In the genomic region with DNA sequence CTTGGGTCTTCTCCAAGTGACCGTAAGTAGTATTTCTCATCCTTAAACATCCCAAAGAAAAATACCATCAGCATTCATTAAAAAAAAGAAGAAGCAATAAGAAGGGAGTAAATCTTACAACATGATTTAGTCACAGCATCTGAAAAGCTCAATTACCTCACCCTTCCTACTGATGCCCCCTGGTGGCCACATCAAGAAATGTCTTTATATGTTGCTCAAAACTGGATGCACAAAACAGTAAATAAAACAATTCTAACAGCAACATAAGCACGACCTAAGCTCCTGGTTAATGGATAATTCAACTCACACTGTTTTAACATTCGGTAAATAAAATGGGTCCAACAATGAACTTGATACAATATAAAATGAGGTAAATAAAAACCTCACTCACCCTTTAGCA, we compare ENCODE assay signal across 10 mouse cellular contexts. TPM values are rescaled to one million over a fixed set of nuclear protein-coding genes. Genes with fewer than 3 reads are reported as not detected.
A peak's percentile ranks its signal among the peaks of the same experiment; 100 is the strongest.
DNase-seq lines count a peak whose midpoint lies in the region; ATAC-seq lines count a peak whose summit lies in the region.
"Had no signal": no experiment of that assay in that cellular context is flagged by ENCODE, and none has a peak within 500 bp of the region (broad histone marks: within the 10 kb centered on the region; RNA-seq: fewer than 3 reads in every experiment).

No protein-coding gene starts in this region.

- peak; percentile 75 for DNase-seq in hindbrain, embryonic 11.5 days (ENCODE audit: low spot score)
- peak; percentile 74 for DNase-seq in 416B (ENCODE audit: low read depth)
- peak; percentile 32 for DNase-seq in Muller cell, postnatal 12 days (ENCODE audit: inconsistent ontology term)
- DNase-seq in cerebellum, postnatal 10 days, result peak; percentile 80 to 84
- DNase-seq in lung, postnatal 36 days, result peak; percentile 61
- no peak for DNase-seq in ovary, postnatal 10 days (ENCODE audit: low spot score)

- no peaks in the 10 kb centered on the region for H3K27me3 ChIP-seq in hindbrain, embryonic 11.5 days (ENCODE audit: control insufficient read depth, insufficient read depth, low read length)
- no peaks in the 10 kb centered on the region for H3K27me3 ChIP-seq in hindbrain, embryonic 12.5 days
- H3K27me3 ChIP-seq: embryonic facial prominence, embryonic 12.5 days; limb, embryonic 12.5 days had no signal

- H3K36me3 ChIP-seq in hindbrain, embryonic 11.5 days (ENCODE audit: control insufficient read depth, insufficient read depth, low read length), result 0 out of 2 replicates have a peak, but pooled peaks cover 2% of the 10 kb centered on the region
- peaks cover 23% of the 10 kb centered on the region for H3K36me3 ChIP-seq in hindbrain, embryonic 12.5 days

- no peak overlapping the region for H3K4me2 ChIP-seq in hindbrain, embryonic 11.5 days (replicated peaks; ENCODE audit: low read depth, low read length)
- H3K4me2 ChIP-seq in hindbrain, embryonic 12.5 days (replicated peaks), result no peak overlapping the region
- H3K4me2 ChIP-seq: embryonic facial prominence, embryonic 12.5 days; limb, embryonic 12.5 days had no signal

- H3K4me1 ChIP-seq in hindbrain, embryonic 11.5 days (replicated peaks; ENCODE audit: control insufficient read depth, insufficient read depth, low read length), result no peaks in the 10 kb centered on the region
- no peaks in the 10 kb centered on the region for H3K4me1 ChIP-seq in hindbrain, embryonic 12.5 days
- H3K4me1 ChIP-seq: embryonic facial prominence, embryonic 12.5 days; limb, embryonic 12.5 days had no signal

- ATAC-seq in hindbrain, embryonic 11.5 days (ENCODE audit: low FRiP score), result no peak
- no peak for ATAC-seq in hindbrain, embryonic 12.5 days (ENCODE audit: low FRiP score)
- ATAC-seq in inflammation-experienced regulatory T-cells, adult 6 months, result peak; percentile 52

- WGBS in hindbrain, embryonic 11.5 days, result 65% methylated on average over 3 of the region's 3 CpGs
- WGBS in hindbrain, embryonic 12.5 days, result 69% methylated on average over 3 of the region's 3 CpGs

- H3K27ac ChIP-seq in hindbrain, embryonic 11.5 days (ENCODE audit: low read depth, low read length), result no peak overlapping the region
- no peak overlapping the region for H3K27ac ChIP-seq in hindbrain, embryonic 12.5 days
- H3K27ac ChIP-seq: embryonic facial prominence, embryonic 12.5 days; limb, embryonic 12.5 days had no signal

- H3K9me3 ChIP-seq in hindbrain, embryonic 11.5 days (ENCODE audit: control insufficient read depth, low read length), result no peaks in the 10 kb centered on the region
- H3K9me3 ChIP-seq in hindbrain, embryonic 12.5 days (replicated peaks), result no peaks in the 10 kb centered on the region
- H3K9me3 ChIP-seq: embryonic facial prominence, embryonic 12.5 days; limb, embryonic 12.5 days had no signal

- no peak overlapping the region for H3K4me3 ChIP-seq in hindbrain, embryonic 11.5 days (ENCODE audit: low read depth, low read length)
- no peak overlapping the region for H3K4me3 ChIP-seq in hindbrain, embryonic 12.5 days
- H3K4me3 ChIP-seq: embryonic facial prominence, embryonic 12.5 days; limb, embryonic 12.5 days had no signal

- H3K9ac ChIP-seq in hindbrain, embryonic 11.5 days (ENCODE audit: low read depth, low read length), result no peak overlapping the region
- H3K9ac ChIP-seq in hindbrain, embryonic 12.5 days, result no peak overlapping the region
- H3K9ac ChIP-seq: embryonic facial prominence, embryonic 12.5 days; limb, embryonic 12.5 days had no signal

RNA-seq across cellular contexts. Expression of a gene that starts 12.1 kb away (rescaled TPM):
- polyA plus RNA-seq in hindbrain, embryonic 11.5 days (2014; fragmentation: Nextera tagmentation; extraction: Ambion mirVana), result 19.1 and 19.5 TPM in 2 replicates
- polyA plus RNA-seq in hindbrain, embryonic 12.5 days (2016; fragmentation: Nextera tagmentation; extraction: Ambion mirVana), result 18.3 and 19.6 TPM in 2 replicates
- polyA plus RNA-seq in inflammation-experienced regulatory T-cells, adult 6 months (2017; shearing (Covaris generic)), result 1 to 10 TPM; 7.9 to 8.7 (median 8.4) TPM

RNA-seq across cellular contexts. Expression of a gene that starts 12.8 kb away (rescaled TPM):
- 26.4 and 27.9 TPM in 2 replicates for polyA plus RNA-seq in hindbrain, embryonic 11.5 days (2014; fragmentation: Nextera tagmentation; extraction: Ambion mirVana)
- polyA plus RNA-seq in hindbrain, embryonic 12.5 days (2016; fragmentation: Nextera tagmentation; extraction: Ambion mirVana), result 24.8 and 28.7 TPM in 2 replicates
- 10 to 100 TPM; 21.2 to 28.2 (median 22.6) TPM for polyA plus RNA-seq in inflammation-experienced regulatory T-cells, adult 6 months (2017; shearing (Covaris generic))

RNA-seq across cellular contexts. Expression of a gene that starts 16.6 kb away (rescaled TPM):
- 15.3 and 15.7 TPM in 2 replicates for polyA plus RNA-seq in hindbrain, embryonic 11.5 days (2014; fragmentation: Nextera tagmentation; extraction: Ambion mirVana)
- 14.6 and 17.2 TPM in 2 replicates for polyA plus RNA-seq in hindbrain, embryonic 12.5 days (2016; fragmentation: Nextera tagmentation; extraction: Ambion mirVana)
- 1 to 10 TPM; 2.0 to 6.0 (median 3.3) TPM for polyA plus RNA-seq in inflammation-experienced regulatory T-cells, adult 6 months (2017; shearing (Covaris generic))
